Comparison of ENCODE assay signal across 9 mouse cellular contexts in the genomic region with DNA sequence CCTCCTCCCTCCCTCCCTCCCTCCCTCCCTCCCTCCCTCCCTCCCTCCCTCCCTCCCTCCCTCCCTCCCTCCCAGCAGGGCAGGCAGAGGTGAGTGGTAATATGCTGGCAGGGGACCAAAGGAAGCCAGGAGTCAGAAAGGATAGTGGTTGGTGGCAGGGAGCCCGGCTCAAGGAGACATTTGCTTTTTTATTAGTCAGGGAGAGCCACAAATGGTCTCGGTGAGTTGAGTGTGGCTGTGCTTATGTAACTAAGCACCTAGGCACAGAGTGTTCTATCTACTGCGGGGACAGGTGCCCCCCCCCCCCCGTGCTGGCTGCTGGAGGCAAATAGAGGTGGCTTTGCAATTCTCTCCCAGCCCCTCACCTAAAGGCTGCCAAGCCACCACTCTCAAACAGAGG.
DNase-seq lines count a peak whose midpoint lies in the region; ATAC-seq lines count a peak whose summit lies in the region.
"Had no signal": no experiment of that assay in that cellular context is flagged by ENCODE, and none has a peak within 500 bp of the region (broad histone marks: within the 10 kb centered on the region; RNA-seq: fewer than 3 reads in every experiment).

No protein-coding gene starts in this region.

- H3K4me2 ChIP-seq in heart, embryonic 14.5 days (ENCODE audit: low read length): no peak overlapping the region
- no peak overlapping the region for H3K4me2 ChIP-seq in forebrain, embryonic 14.5 days (ENCODE audit: low read length)

- H3K27me3 ChIP-seq in heart, embryonic 14.5 days (ENCODE audit: control insufficient read depth, insufficient read depth, low read length): no peaks in the 10 kb centered on the region
- H3K27me3 ChIP-seq in forebrain, embryonic 14.5 days (replicated peaks; ENCODE audit: control insufficient read depth, insufficient read depth, low read length): no peaks in the 10 kb centered on the region

- H3K9me3 ChIP-seq in heart, embryonic 14.5 days (ENCODE audit: control insufficient read depth, low read length): no peaks in the 10 kb centered on the region
- H3K9me3 ChIP-seq in forebrain, embryonic 14.5 days (replicated peaks; ENCODE audit: control insufficient read depth, low read length): no peaks in the 10 kb centered on the region
- H3K9me3 ChIP-seq: megakaryocyte, embryonic 14.5 days had no signal

- H3K4me1 ChIP-seq in heart, embryonic 14.5 days (ENCODE audit: control insufficient read depth in 2 of 2, insufficient read depth in 2 of 2, low read length in 2 of 2): peaks cover 32 to 34% of the 10 kb centered on the region in 2 experiments
- no peaks in the 10 kb centered on the region for H3K4me1 ChIP-seq in forebrain, embryonic 14.5 days (ENCODE audit: control insufficient read depth, insufficient read depth, low read length)
- H3K4me1 ChIP-seq: megakaryocyte, embryonic 14.5 days had no signal

- ATAC-seq in heart, embryonic 14.5 days (ENCODE audit: insufficient number of reproducible peaks, insufficient read depth, low FRiP score, low read depth): no peak
- ATAC-seq in megakaryocyte progenitor cell, adult 5-6 weeks (replicated peaks; ENCODE audit: poor library complexity): no peak
- ATAC-seq in forebrain, embryonic 14.5 days: no peak

- peak; percentile 48 for DNase-seq in lung, postnatal 25 days (ENCODE audit: low spot score)
- no peak for DNase-seq in lung, postnatal 4 days
- peak; percentile 49 to 62 for DNase-seq in cerebellum, adult 18-20 months
- no peak for DNase-seq in left cerebral cortex, adult 8-10 months (ENCODE audit: low spot score in 2 of 2)
- no peak for DNase-seq in forebrain, embryonic 14.5 days (ENCODE audit: low spot score)
- DNase-seq: forebrain, postnatal 0 days had no signal

- WGBS in heart, embryonic 14.5 days: 23% methylated on average over 4 of the region's 4 CpGs
- WGBS in forebrain, embryonic 14.5 days: 43% methylated on average over 4 of the region's 4 CpGs

- no peak overlapping the region for H3K4me3 ChIP-seq in heart, embryonic 14.5 days (ENCODE audit: control insufficient read depth in 1 of 2, insufficient read depth in 1 of 2, low read depth in 1 of 2, low read length in 2 of 2)
- H3K4me3 ChIP-seq in forebrain, embryonic 14.5 days (ENCODE audit: low read depth, low read length): no peak overlapping the region
- H3K4me3 ChIP-seq: megakaryocyte, embryonic 14.5 days had no signal

- H3K36me3 ChIP-seq in heart, embryonic 14.5 days (ENCODE audit: control insufficient read depth, insufficient read depth, low read length): no peaks in the 10 kb centered on the region
- H3K36me3 ChIP-seq in forebrain, embryonic 14.5 days (ENCODE audit: control insufficient read depth, insufficient read depth, low read length): no peaks in the 10 kb centered on the region

- no peak overlapping the region for H3K9ac ChIP-seq in heart, embryonic 14.5 days (ENCODE audit: low read length)
- no peak overlapping the region for H3K9ac ChIP-seq in forebrain, embryonic 14.5 days (ENCODE audit: low read length)
- H3K9ac ChIP-seq: forebrain, postnatal 0 days had no signal

- peak overlapping the region; percentile 73 to 90 for H3K27ac ChIP-seq in heart, embryonic 14.5 days (replicated peaks in 1 of 2; ENCODE audit: control insufficient read depth in 1 of 2, insufficient read depth in 1 of 2, low read depth in 2 of 2, low read length in 2 of 2)
- no peak overlapping the region; the same call in 1 of the 2 replicates for H3K27ac ChIP-seq in forebrain, embryonic 14.5 days (ENCODE audit: low read depth, low read length)

Comparison
In these comparisons a context has a peak if more than half of its experiments do, and no peak if none do; other contexts are left out.
1. DNase-seq: peak in lung, postnatal 25 days (single experiment) and cerebellum, adult 18-20 months (2 of 2); none in lung, postnatal 4 days (0 of 2), left cerebral cortex, adult 8-10 months (0 of 2) and forebrain, embryonic 14.5 days (single experiment).